Mouse (Mus musculus): Measurements from ENCODE around the gene Hist1h2bn.
A peak's percentile ranks its signal among the peaks of the same experiment; 100 is the strongest.
"Not testable (repeated sequence)": the region's sequence is repeated elsewhere in the genome, so short reads cannot be mapped to it uniquely, and the experiment has no call there.

DNA sequence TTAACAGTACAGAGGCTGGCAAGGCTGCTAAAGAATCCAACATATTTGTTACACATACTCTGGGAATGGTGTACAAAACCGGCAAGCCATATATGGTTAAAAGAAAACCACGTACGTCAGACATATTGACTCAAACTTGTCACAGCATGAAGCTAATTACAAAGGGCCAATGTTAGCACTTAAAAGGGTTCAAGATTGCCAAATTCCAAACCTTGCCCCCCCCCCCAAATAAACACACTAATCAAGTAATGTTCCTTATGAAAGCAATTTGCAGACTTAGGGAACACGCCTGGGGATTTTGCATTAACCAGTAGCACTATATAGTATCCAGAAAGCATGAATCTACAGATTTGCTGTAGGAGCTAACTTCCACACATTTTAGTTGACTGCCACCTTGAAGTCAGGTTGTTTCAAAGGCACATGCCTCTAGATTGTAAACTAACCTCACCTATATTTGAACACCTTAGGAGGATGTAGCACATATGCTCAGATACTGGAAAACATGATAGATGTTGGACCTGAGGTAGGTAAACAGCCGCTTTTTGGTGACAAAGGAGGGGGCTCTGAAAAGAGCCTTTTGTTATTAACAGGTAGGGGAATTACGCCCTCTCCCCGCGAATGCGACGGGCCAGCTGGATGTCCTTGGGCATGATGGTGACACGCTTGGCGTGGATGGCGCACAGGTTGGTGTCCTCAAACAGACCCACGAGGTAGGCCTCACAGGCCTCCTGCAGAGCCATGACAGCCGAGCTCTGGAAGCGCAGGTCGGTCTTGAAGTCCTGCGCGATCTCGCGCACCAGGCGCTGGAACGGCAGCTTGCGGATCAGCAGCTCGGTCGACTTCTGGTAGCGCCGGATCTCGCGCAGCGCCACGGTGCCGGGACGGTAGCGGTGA, 28.7 kb downstream of the Hist1h2bn start:
- not testable (repeated sequence) for TF ChIP-seq CTCF (IDR thresholded peaks at IDR 0.05 in 2 of 3, conservative IDR thresholded peaks at IDR 0.05 in 1 of 3; ENCODE audit: control insufficient read depth in 1 of 3, insufficient read depth in 1 of 3, low read depth in 2 of 3, low read length in 3 of 3, poor library complexity in 1 of 3, severe bottlenecking in 1 of 3); USF1 (IDR thresholded peaks at IDR 0.05; ENCODE audit: low read depth, low read length); EP300 (IDR thresholded peaks at IDR 0.05; ENCODE audit: low read depth in 1 of 2, low read length in 2 of 2); NRF1 (IDR thresholded peaks at IDR 0.05; ENCODE audit: insufficient read depth, low read depth, low read length, poor library complexity, severe bottlenecking); SMC3 (IDR thresholded peaks at IDR 0.05; ENCODE audit: low read depth, low read length); SIN3A (IDR thresholded peaks at IDR 0.05; ENCODE audit: low read length); GATA1 (IDR thresholded peaks at IDR 0.05; ENCODE audit: low read depth, low read length); GABPA (IDR thresholded peaks at IDR 0.05; ENCODE audit: low read depth, low read length); ZMIZ1 (IDR thresholded peaks at IDR 0.05; ENCODE audit: low read depth, low read length); USF2 (IDR thresholded peaks at IDR 0.05; ENCODE audit: borderline replicate concordance in 1 of 2, insufficient read depth in 1 of 2, low read depth in 1 of 2, low read length in 2 of 2); E2F4 (IDR thresholded peaks at IDR 0.05; ENCODE audit: borderline replicate concordance, low read depth, low read length); MAFK (IDR thresholded peaks at IDR 0.05; ENCODE audit: borderline replicate concordance, low read depth, low read length)
- peak in 1 of 2 experiments; percentile 98; a peak in 2 of 4 replicates for TF ChIP-seq POLR2A (IDR thresholded peaks at IDR 0.05; ENCODE audit: control insufficient read depth in 1 of 2, insufficient read depth in 1 of 2, low read depth in 1 of 2, low read length in 2 of 2, poor library complexity in 1 of 2)

Measured in MEL (cell line).